Mouse (Mus musculus): ENCODE results near the gene Sgcd. TPM values are rescaled to one million over a fixed set of nuclear protein-coding genes. Genes with fewer than 3 reads are reported as not detected.

The Sgcd gene
- total RNA-seq, 2 experiments from 2014 or later = 9.8 to 12.3 TPM

DNA sequence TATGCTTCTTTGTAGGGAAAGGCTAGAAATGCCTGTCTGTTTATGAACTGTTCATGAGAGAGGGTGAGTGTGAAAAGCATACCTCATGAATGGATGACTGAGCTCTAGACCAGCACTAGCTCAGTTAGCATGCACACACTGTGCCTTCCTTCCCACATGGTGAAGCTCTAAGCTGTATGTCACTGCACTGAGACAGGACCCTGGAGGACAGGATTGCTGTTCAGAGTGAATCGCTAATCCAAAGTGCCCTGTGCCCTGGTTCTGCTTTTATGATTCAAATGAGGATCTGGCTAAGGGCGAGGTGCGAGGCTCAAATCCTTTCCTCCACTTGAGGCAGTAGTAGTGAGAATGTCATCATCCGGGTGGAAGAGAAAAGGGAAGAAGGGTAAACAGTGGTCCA lies 712.2 kb downstream of the Sgcd start:
- DNase-seq = no peak

- no peak for DNase-seq
Observed at GRCm38 (mm10) chr11:47268556-47268955, 720.2 kb downstream of the Sgcd start.

GRCm38 (mm10) chr11:47264267-47264984 lies 724.3 kb downstream of the Sgcd start:
- DNase-seq = no peak

DNA sequence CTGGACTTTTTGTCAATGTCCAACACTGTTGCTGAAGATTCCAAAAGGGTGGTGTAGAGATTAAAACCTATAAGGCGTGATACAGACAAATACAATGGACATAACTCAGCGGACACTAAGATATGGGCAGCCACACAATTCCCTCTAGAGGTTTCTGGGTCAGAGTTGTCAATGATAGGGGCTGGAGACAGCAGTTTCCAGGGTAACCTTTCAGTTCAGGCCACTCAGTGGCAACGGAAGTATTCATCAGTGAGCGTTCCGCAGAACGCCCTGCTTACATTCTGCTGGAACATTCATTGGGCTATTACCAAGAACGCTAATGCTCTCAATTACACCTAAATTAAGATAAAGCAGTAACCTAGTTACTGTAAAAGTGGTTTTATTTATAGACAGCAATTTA lies 738.5 kb downstream of the Sgcd start:
- no peak for DNase-seq

DNA sequence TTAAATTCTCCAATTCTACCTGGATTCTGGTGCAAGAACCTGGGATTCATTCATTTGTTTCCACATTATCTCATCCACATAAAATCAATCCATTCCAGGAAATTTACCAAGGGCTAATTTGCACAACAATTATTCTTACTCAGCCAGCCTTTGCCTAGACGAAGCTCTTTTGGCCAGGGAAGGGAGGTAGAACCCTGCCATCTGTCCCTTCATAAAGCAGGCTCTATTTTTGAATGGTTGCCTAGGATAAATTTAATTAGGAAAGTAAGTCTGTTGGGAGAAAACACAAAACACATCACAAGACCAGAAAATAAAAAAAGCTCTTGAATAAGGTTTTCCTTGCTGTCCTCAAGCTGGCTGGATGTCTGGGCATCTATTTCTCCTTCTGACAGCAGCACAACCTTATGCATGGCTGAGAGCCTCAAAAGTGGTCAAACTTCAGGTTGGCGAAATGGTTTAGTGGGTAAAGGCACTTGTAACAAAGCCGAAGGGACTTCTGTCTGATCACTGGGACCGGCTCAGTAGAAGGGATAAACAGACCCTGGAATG lies 740.4 kb downstream of the Sgcd start:
- no peak for DNase-seq

DNA sequence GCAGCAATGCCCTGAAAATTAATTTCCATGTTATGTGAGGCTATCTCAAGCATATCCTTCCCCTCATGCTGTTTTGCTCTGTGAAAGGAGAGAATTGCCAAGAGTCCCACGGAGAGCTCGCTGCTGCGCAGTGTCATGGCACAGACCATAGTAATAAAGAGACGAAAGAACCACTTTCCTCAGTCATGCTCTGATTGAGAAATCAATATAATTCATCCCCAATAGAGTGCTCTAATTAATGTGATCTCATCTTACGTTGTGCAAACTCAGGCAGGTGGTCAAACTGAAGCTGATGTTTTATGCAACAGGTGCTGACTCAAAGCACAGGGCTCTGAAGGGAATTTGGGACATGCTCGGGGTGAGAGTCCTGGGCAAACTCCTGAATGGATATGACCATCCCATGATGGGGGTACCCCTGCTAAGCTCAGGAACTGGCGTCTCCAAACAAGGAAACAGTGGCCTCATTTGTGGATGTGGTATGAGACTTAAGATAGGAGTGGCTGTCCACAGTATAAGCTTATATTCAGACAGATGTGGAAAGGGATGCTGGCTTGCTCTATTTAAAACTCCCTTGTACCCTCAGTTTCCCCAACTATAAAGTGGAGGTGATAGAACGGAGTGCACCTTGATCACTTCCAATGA lies 740.9 kb downstream of the Sgcd start:
- no peak for DNase-seq

- DNase-seq = no peak
Observed at GRCm38 (mm10) chr11:47242401-47242800, 746.4 kb downstream of the Sgcd start.

GRCm38 (mm10) chr11:47228222-47228621 lies 760.5 kb downstream of the Sgcd start:
- DNase-seq = no peak

- DNase-seq = no peak
Observed at GRCm38 (mm10) chr11:47224148-47224547, 764.6 kb downstream of the Sgcd start.

DNA sequence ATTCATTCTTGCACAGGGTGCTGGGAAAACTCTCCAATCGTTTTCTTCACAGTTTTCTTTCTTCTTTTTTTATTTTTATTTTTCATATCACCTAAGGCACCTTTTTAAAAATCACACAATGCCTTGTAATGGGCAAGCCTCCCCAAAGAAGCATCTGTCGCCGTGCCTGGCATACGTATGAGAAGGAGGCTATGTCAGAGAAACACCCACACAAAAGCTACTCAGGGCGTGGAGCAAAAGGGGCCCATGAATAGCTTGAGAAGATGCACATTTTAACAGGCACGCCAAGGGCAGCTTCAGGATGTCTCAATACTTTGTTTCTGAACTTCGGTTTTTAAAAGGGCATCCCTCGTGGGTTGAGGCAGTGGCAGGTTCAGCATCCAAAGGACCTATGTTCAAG lies 777.2 kb downstream of the Sgcd start:
- DNase-seq = no peak

DNA sequence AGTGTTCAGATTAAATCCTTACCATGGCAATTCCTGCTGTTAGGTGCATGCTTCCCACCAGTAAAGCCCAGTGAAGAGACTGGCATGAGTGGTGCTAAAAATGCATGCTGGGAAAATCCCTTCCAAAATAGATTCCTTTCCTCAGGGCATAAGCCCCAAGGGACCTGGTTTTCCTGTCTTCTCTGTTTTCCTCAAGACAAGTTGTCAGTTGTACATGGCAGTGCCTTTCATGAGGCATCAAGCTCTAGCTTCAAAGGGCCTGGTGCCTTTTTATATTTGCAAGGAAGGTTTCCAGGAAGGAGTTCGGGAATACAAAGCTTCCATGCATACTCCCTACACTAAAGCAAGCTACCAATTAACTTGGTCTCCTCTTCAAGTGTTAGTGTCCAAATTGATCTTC lies 782.3 kb downstream of the Sgcd start:
- no peak for DNase-seq

GRCm38 (mm10) chr11:47199106-47199505 lies 789.7 kb downstream of the Sgcd start:
- DNase-seq = no peak

DNA sequence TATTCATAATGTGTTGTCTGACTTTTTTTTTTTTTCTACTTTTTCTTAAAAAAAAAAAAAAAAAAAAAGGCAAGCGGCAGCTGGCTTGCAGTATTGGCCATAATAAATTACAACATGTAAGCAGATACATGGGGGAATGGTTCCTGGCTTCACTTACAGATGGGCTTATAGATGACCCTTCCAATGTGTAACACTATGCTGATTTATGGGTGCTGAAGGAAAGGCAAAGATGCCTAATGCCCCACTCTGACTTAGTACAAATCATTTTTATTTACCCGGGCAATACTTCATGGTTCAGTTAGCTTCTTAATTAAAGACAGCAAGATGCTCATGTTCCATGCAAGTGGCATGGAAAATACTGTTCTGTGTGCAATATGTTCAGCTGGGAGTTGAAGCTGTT lies 800.2 kb downstream of the Sgcd start:
- DNase-seq = no peak

DNA sequence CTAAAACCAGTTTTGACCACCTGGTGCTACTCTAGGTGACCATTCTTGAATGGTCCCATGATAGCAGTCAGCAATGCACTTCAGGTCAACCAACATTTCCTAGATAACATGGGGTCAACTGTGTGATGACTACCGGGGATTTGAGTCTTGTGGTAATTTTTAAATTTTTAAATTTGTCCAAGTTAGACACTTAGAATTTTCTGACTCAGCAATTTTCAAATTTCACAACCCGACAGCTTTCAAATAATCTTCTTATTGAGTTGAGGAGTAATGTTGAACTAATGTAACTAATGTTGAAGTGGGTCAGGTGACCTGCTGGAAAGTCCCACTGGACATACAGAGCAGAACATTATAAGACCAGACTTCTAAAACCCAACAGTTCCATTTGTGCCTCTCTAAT lies 813.8 kb downstream of the Sgcd start:
- DNase-seq = no peak

DNA sequence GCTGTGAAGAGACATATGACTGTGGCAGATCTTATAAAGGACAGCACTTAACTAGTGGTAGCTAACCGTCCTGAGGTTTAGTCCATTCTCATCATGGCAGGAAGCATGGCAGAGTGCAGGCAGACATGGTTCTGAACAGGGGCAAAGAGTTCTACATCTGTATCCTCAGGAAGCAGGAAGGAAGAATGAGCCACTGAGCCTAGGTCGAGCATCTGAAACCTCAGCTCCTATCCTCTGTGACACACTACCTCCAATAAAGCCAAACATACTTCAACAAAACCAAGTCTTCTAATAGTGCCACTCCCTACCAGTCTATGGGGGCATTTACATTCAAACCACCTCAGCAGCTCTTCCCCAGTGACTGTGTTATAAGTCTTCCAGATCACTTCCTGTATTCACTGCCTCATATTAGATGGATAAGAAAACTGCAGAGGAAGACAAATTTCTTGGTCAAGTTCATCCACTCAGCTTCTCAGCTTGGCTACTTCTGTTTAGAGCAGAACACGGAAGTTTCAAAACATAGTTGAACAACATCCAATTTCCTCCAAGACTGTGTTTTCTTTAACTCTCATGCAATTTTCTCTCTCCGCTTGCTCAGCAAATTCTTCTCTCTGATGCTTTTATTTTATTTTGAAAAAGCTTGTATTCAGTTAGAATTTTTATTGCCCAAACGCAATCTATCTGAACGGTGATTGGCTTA lies 817.7 kb downstream of the Sgcd start:
- no peak for DNase-seq

DNA sequence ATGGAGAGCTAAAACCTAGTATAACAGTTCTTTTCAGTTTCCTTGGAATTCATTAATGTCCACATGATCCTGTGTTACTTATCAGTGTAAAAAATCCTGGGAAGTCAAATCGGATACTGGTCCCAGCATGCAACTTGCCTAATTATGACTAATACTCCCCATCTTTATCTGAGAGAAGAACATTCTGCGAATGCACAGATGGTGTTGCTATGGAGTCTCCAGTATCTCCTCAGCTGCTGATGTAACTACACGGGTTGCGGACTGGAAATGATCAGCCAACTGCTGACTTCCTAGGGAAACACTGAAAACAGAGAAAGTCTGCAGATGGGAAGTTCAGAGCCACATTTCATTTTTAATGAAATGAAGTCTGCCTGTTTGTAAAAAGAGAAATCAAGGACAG lies 821.4 kb downstream of the Sgcd start:
- DNase-seq = no peak

- DNase-seq = no peak
Observed at GRCm38 (mm10) chr11:47158089-47158488, 830.7 kb downstream of the Sgcd start.

- no peak for DNase-seq
Observed at GRCm38 (mm10) chr11:47156730-47157693, 831.8 kb downstream of the Sgcd start.

DNA sequence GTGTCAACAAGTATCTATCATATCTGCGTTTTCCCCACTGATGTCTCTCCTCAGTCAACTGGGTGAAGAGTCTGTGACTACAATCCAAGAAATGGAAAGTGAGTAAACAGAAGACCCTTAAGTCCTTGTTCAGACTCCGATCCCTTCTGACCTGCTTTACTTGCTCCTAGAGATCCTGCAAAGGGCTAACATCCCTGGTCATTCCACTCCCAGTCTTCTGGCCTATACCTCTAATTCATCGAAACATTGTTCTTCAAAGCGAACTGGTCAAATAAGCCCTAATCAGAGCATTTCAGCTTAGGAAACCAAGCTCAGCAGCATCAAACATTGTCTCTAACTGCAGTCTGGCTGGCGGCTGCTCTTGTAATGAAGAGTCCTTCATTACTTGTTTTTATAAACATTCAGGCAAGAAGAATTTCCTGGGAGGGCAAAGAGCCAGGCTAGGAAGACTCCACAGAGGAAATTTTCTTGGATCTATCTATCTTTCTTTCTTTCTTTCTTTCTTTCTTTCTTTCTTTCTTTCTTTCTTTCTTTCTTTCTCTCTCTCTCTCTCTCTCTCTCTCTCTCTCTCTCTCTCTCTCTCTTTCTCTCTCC lies 833.8 kb downstream of the Sgcd start:
- no peak for DNase-seq

- DNase-seq = no peak
Observed at GRCm38 (mm10) chr11:47149607-47150006, 839.2 kb downstream of the Sgcd start.

DNA sequence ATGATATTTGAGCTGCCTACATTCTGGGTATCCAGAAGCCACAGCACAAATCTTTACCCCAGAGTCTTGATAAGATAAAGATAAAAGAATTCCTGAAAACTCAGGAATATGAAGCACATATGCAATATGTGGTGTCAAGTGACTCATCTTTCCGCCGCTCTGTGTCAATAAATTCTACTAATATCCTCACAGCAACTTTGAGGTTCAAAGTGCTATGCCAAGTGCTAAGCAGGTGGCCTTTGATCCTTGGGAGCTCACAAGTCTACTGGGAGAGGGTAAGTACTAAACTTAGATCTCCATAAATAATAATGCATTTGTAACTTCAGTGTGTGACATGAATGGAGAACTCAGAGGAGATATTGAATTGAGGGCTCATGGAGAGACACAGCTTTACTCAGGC lies 848.9 kb downstream of the Sgcd start:
- no peak for DNase-seq

DNA sequence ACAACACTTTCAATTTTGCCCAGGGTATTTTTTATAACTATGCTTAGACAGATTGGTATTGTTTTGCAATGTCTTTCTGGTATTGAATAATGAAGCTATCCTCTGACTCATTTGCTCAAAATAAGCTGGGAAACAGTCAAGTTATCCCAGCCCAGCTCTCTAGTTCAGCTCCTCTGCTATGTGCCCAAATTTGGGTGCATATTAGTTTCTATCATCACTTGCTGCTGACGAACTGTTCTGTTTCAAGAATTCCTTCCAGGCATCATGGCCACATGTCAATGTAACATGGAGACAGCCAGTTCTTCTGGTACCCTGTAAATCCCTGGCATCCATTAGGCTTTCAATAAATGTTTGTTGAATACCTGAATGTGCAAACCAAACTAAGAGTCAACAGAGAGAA lies 849.5 kb downstream of the Sgcd start:
- no peak for DNase-seq
